Mouse (Mus musculus): ENCODE results near the gene 9130213A22Rik.

The 9130213A22Rik gene
- long read RNA-seq, experiment 1: 0 reads
- long read RNA-seq, experiment 2: 0 reads

- intact Hi-C loops (cut with DNase I): no loop called here
These were observed at the start of gene 9130213A22Rik for GRCm38 (mm10) chr11:69122336-69122951. Gene 9130213A22Rik, minus strand, starts transcription at chr11:69122589.

GRCm38 (mm10) chr11:69171626-69172025 is 49.2 kb upstream of the 9130213A22Rik start:
- intact Hi-C loops (cut with DNase I): no loop called here

GRCm38 (mm10) chr11:69169313-69169712 is 46.9 kb upstream of the 9130213A22Rik start:
- intact Hi-C loops (cut with DNase I): no loop called here

DNA sequence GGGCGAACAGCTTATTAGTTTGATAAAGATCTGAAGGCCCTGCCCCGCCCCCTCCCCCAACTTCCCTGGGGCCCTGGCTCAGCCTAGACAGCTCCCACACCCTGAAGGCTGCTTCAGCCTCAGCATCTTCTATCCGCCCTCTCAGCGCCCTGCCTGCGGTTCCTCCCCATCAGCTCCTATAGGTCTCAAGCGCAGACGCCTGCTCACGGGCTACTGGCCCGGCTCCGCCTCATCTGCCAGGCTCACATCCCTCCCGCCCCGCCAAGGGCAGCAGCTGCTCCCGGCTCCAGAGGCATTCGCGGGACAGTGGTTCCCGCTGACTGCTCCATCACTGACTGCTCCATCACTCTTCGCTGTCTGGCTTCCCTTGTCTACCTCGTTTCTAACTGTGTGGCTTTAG is 34.4 kb upstream of the 9130213A22Rik start, which contains the start of gene Alox12b:
TSS of gene Alox12b (plus strand) at position 190 of the 400 bp plus-strand sequence.
- intact Hi-C loops (cut with DNase I): no loop called here

GRCm38 (mm10) chr11:69155351-69155750 is 33.0 kb upstream of the 9130213A22Rik start:
- intact Hi-C loops (cut with DNase I): no loop called here

GRCm38 (mm10) chr11:69153831-69154230 is 31.4 kb upstream of the 9130213A22Rik start:
- intact Hi-C loops (cut with DNase I): no loop called here

DNA sequence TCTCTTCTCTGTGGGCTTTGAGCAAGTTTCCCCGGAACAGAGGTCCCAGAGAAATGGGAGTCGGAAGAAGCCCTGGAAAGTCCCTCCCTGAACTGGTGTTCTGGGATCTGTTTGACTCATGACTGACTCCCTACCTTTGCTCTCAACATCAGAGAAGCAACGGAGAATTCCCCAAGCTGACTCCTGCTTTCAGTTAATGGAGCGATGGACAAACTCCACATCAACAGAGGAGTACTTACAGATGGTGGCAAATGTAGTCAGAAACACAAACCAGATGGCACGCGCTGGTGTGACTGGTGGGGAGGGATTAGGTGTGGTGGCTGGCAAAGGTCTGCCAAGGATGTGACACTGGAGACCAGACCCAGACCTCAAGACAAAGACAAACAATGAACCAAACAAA is 28.6 kb upstream of the 9130213A22Rik start:
- intact Hi-C loops (cut with DNase I): no loop called here

DNA sequence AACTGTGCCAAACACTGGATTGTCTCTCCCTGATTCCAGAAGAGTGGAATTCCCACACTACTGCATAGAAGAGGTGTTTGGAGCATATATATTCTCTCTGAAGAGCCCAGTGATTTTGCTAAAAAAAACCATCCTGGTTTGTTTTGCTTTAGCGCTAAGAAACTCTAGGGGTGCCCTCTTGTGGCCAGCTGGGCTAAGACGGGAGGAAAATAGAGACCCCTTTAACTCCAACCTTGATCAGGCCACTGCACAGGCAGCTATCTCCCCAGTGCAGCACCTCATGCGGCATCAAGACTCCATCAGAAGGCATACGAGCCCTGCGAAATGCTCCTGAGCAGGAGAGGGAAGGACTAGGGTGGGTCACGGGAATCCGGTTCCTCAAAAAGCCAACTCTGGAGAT is 28.1 kb upstream of the 9130213A22Rik start:
- intact Hi-C loops (cut with DNase I): no loop called here

DNA sequence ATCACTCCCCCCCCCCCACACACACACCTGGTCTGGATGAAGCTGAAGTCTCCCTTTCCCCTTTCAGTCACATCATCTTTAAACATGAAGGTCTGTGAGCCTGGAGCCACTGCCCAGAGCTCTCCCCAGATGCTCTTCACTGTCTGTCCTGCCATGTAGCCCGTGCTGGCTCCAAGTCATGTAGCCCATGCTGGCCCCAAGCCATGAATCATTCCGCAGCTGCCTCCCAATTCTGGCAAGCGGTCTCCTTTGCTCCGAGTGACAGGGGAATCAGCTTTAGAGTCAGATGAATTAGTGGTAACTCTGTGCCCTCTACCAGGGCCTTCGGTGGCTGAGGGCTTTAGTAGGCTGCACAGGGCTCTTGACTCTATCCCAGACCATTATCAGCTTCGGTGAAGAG is 27.3 kb upstream of the 9130213A22Rik start:
- intact Hi-C loops (cut with DNase I): loop anchor here (2.0 kb wide), 1 partner anchor 23 kb away; no protein-coding TSS in a partner anchor

- intact Hi-C loops (cut with DNase I): loop anchor here (2.0 kb wide), 1 partner anchor 22 kb away; no protein-coding TSS in a partner anchor
These were observed 26.1 kb upstream of the 9130213A22Rik start for GRCm38 (mm10) chr11:69148451-69148960.

DNA sequence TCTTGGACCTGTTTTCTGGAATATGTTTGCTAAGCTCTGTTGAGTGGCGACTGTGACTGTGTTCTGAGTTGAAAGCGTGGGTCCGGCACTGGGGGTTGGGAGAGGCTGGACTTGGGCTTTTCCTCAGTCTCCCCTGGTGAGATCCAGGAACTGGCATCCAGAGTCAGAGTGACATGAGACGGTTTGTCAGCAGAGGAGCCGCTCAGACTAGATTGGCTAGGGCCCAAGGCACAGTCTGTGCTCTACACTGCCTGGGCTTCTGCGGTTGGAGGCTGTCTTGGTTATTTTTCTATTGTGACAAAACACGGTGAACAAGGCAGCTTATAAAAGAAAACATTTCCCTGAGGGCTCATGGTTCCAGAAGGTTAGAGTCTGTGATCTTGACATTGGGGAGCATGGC is 25.2 kb upstream of the 9130213A22Rik start:
- intact Hi-C loops (cut with DNase I): no loop called here

- intact Hi-C loops (cut with DNase I): no loop called here
These were observed 13.0 kb upstream of the 9130213A22Rik start for GRCm38 (mm10) chr11:69135361-69135760.

- intact Hi-C loops (cut with DNase I): no loop called here
These were observed 12.2 kb upstream of the 9130213A22Rik start for GRCm38 (mm10) chr11:69134622-69134968.

- intact Hi-C loops (cut with DNase I): no loop called here
These were observed 11.7 kb upstream of the 9130213A22Rik start for GRCm38 (mm10) chr11:69133923-69134621.

DNA sequence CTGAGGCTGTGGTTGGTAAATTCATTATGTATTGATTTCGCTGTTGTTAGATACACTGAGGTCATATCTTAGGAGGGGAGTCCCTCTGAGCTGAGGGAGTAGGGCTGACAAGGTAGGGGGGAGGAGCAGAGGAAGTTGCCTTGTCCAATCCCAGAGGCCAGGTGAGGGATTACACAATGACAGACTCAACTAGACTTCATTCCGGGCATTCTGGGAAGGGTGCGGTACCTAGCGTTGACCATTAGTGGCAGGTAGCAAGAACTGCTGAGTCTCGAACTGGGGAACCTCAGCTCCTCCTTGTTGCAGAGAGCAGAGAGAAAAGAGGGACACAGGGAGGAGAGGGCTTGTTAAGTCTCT is 11.2 kb upstream of the 9130213A22Rik start:
- intact Hi-C loops (cut with DNase I): no loop called here

GRCm38 (mm10) chr11:69128426-69129122 is 6.2 kb upstream of the 9130213A22Rik start:
- intact Hi-C loops (cut with DNase I): no loop called here

GRCm38 (mm10) chr11:69126706-69127095 is 4.3 kb upstream of the 9130213A22Rik start:
- intact Hi-C loops (cut with DNase I): loop anchor here (2.0 kb wide), 1 partner anchor 22 kb away; no protein-coding TSS in a partner anchor

DNA sequence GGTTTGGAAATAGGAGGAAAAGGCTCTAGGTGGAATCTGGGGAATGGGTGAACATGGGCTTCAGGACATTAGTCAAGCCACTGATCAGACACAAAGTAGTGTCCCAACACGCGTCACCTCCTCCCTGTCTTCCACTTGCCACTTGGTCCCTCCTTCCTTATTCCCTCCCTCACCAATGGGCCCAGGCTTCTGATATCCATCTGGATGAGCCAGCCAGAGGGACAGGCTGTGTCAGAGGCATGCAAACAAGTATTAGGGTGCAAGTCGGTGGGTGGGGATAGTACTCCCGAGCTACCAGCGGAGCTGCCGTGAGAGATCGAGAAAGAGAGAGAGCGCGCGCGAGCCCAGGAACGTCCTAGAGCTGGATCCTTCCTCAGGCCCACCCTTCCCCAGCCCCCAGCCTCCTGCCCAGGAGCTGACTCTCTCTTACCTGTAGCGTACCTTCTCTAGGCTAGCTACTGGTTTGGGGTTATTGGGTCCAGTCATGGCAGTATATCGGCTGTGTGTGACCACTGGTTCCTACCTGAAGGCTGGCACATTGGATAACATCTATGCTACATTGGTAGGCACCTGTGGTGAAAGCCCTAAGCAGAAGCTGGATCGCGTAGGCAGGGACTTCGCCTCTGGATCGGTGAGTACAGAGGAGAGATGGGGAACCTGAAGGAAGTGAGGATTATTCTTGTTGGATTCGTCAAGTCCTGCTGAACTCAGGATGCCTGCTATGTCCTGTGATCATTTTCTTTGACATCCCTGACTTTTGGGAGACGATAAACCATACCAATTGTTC is 3.7 kb upstream of the 9130213A22Rik start:
- intact Hi-C loops (cut with DNase I): loop anchor here (2.0 kb wide), 2 partner anchors 23 to 85 kb away; no protein-coding TSS in a partner anchor

- intact Hi-C loops (cut with DNase I): loop anchor here (2.0 kb wide), 1 partner anchor 85 kb away; no protein-coding TSS in a partner anchor
These were observed 3.3 kb upstream of the 9130213A22Rik start, which contains the start of gene Aloxe3 for GRCm38 (mm10) chr11:69125852-69125918. Gene Aloxe3, plus strand, starts transcription at chr11:69125896.

GRCm38 (mm10) chr11:69125041-69125851 is 2.9 kb upstream of the 9130213A22Rik start:
- intact Hi-C loops (cut with DNase I): loop anchor here (2.0 kb wide), 1 partner anchor 84 kb away; no protein-coding TSS in a partner anchor

DNA sequence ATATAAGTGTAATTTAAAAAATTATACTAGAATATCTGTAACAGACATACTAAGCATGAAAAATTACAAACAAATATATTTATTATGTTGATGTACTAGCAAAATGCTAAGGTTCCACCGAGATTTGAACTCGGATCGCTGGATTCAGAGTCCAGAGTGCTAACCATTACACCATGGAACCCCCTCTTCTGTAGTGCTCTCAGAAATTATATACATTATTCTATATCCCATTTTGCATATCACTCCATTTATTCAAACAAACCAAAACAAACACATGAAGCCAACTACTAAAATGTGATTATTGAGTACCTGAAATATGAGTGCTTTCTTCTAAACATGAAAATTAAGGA is 2.1 kb upstream of the 9130213A22Rik start:
- intact Hi-C loops (cut with DNase I): loop anchor here (2.0 kb wide), 1 partner anchor 84 kb away; no protein-coding TSS in a partner anchor

All from adrenal gland (tissue).